Mouse (Mus musculus): ENCODE data around the gene Pnpla3.

DNA sequence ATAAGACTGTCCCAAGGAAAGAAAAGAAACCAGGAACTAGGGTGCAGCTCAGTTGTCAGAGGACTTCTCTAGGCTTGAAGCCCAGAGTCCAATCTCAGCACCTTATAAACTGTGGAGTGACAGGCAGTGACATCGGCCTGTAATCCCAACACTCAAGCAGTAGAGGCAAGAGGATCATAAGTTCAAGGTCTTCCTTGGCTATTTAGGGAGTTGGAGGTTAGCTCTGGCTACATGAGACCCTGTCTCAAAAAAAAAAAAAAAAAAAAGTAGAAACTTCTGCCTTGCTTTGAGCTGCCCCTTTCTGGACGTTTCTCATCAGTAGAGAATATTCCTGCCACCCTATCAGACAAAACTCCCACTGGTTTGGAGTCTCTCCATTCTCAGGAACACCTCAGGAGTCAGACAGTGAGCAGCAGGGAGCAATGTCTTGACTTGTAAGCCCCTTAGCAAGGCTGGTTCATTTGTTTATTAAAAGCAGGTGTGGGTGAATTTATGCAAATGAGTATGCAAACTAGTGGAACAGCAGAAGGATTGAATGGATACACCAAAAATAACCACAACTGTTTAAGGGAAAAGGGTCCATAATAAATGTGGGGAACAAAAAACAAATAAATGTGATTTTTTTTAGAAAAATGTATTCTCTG lies 21.4 kb downstream of the Pnpla3 start:
- TF ChIP-seq POLR2A (IDR thresholded peaks at IDR 0.05; ENCODE audit: borderline replicate concordance, control insufficient read depth, low read depth, low read length) = no peak
- no peak for TF ChIP-seq CTCF (IDR thresholded peaks at IDR 0.05; ENCODE audit: control insufficient read depth, insufficient read depth, low read length)
